Mouse (Mus musculus): ENCODE results near the gene Zbtb4.

- TF ChIP-seq CTCF (IDR thresholded peaks at IDR 0.05; ENCODE audit: borderline replicate concordance, insufficient read depth, low read depth, low read length) = no peak
- no peak for TF ChIP-seq POLR2A (IDR thresholded peaks at IDR 0.05; ENCODE audit: borderline replicate concordance, insufficient read depth, low read length)
Observed at GRCm38 (mm10) chr11:69816520-69816919, 50.8 kb downstream of the Zbtb4 start.
